Mouse (Mus musculus): ENCODE measurements around the gene Pex7. TPM values are rescaled to one million over a fixed set of nuclear protein-coding genes. Genes with fewer than 3 reads are reported as not detected.
A peak's percentile ranks its signal among the peaks of the same experiment; 100 is the strongest.
"Not testable (repeated sequence)": the region's sequence is repeated elsewhere in the genome, so short reads cannot be mapped to it uniquely, and the experiment has no call there.

Pex7 gene
- polyA plus RNA-seq, 1 experiment from 2014 or later: 44.5 TPM

DNA sequence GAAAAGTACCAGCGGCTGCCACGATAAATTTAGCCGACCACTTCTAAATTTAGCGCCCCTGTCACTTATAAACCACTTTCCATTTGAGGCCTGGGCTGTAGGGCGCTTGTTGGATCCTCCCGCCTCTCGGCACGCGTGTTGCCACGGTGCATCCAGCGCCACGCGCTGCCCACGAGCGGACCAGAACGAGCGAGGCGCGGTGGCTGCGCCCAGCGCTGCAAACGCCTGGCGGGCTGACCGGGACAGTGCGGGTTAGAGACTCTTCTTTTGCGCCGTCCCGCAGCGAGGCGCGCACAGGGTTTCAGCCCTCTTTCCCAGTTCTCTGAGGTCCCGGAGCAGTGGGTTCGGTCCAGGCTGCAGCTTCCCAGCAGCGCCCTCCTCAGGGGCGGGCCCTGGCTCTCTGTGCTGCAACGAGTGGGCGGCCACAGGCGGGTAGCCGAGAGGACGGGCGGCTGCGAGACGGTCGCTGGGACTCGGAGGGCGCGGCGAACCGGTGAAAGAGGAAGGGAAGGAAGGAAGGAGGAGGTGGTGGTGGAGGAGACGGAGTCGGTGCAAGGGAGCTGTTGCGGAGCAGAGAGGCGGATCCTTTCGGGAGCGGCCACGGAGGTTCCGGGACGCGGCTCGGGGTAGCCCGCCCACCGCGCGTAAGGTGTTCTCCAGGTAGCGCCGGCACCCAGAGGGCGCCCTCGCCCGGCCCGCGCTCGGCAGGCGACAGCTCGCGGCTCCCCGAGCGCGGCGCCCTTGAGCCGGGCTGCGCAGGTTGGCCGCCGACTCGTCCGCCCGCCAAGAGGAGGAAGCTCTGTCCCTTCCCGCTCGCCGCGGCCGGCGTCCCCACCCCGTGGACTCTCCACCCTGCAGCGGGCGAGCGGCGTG, 26.3 kb upstream of the Pex7 start:
- WGBS: under 1% methylated on average over 72 of the region's 97 CpGs
- Histone ChIP-seq H3K4me3 (ENCODE audit: control insufficient read depth in 1 of 2, insufficient read depth in 1 of 2, low read depth in 1 of 2, low read length in 2 of 2) (peak overlapping the region; percentile 65 to 87), H3K9me3 (ENCODE audit: control insufficient read depth, low read length) (no peaks in the 10 kb centered on the region), H3K9ac (ENCODE audit: low read length) (peak overlapping the region; percentile 82), H3K27ac (replicated peaks in 1 of 2; ENCODE audit: control insufficient read depth in 1 of 2, insufficient read depth in 1 of 2, low read depth in 2 of 2, low read length in 2 of 2) (peak overlapping the region; percentile 79 to 97), H3K4me2 (ENCODE audit: low read length) (peak overlapping the region; percentile 88), H3K36me3 (ENCODE audit: control insufficient read depth, insufficient read depth, low read length) (no peaks in the 10 kb centered on the region), H3K4me1 (ENCODE audit: control insufficient read depth in 2 of 2, insufficient read depth in 2 of 2, low read length in 2 of 2) (peaks cover 8 to 35% of the 10 kb centered on the region in 2 experiments), H3K27me3 (ENCODE audit: control insufficient read depth, insufficient read depth, low read length) (no peaks in the 10 kb centered on the region)
- peak; percentile 87 for ATAC-seq (ENCODE audit: insufficient number of reproducible peaks, insufficient read depth, low FRiP score, low read depth)

DNA sequence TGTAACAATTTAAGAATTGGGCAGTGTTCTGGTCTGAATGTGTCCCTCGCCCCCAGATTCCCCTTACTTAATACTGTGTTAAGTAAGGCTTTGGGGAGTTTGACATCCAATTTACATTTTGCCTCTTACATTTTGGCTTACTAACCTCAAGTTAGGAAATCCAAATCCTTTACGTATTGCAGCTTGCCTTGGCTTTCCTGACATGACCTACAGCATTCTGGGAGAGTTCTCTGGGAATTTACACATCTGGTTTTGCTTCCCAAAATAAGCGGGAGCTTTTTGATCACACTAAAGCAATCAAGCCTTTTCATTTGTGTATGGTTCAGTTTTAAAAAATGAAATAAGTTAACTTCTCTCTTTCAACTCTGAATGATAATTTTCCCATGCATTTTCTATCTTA, 25.5 kb upstream of the Pex7 start:
- 46% methylated on average over 3 of the region's 3 CpGs for WGBS
- ATAC-seq (ENCODE audit: insufficient number of reproducible peaks, insufficient read depth, low FRiP score, low read depth): no peak
- peaks cover 7 to 35% of the 10 kb centered on the region in 2 experiments for H3K4me1 ChIP-seq (ENCODE audit: control insufficient read depth in 2 of 2, insufficient read depth in 2 of 2, low read length in 2 of 2)
- H3K27ac ChIP-seq (replicated peaks in 1 of 2; ENCODE audit: control insufficient read depth in 1 of 2, insufficient read depth in 1 of 2, low read depth in 2 of 2, low read length in 2 of 2): peak overlapping the region; percentile 76 to 97
- H3K9ac ChIP-seq (ENCODE audit: low read length): peak overlapping the region; percentile 82
- H3K4me2 ChIP-seq (ENCODE audit: low read length): peak overlapping the region; percentile 88
- no peaks in the 10 kb centered on the region for H3K36me3 ChIP-seq (ENCODE audit: control insufficient read depth, insufficient read depth, low read length)
- no peaks in the 10 kb centered on the region for H3K9me3 ChIP-seq (ENCODE audit: control insufficient read depth, low read length)
- H3K4me3 ChIP-seq (ENCODE audit: control insufficient read depth in 1 of 2, insufficient read depth in 1 of 2, low read depth in 1 of 2, low read length in 2 of 2): peak overlapping the region in 1 of 2 experiments; percentile 65; a peak in 2 of 4 replicates
- no peaks in the 10 kb centered on the region for H3K27me3 ChIP-seq (ENCODE audit: control insufficient read depth, insufficient read depth, low read length)

DNA sequence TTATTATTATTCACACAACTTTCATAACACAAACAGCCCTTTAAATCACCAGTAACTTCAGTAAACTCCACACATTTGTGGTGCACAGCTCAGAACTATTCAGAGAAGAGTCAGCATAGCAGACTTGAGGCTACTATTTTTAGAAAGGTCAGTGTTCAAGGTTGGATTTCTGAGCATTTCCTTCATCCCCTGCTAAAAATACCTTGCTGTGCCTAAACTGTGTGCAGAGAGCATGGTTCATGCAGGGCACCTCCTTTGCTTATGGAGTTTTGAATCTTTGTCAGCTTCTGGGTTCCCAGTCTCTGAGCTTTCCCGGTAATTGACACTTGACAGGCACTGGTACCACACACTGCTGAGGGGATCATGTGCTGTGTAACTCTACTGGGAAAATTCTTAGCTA, 20.7 kb upstream of the Pex7 start:
- H3K27me3 ChIP-seq (ENCODE audit: control insufficient read depth, insufficient read depth, low read length): no peaks in the 10 kb centered on the region
- peak overlapping the region; percentile 91 to 95 for H3K27ac ChIP-seq (replicated peaks in 1 of 2; ENCODE audit: control insufficient read depth in 1 of 2, insufficient read depth in 1 of 2, low read depth in 2 of 2, low read length in 2 of 2)
- no peaks in the 10 kb centered on the region for H3K36me3 ChIP-seq (ENCODE audit: control insufficient read depth, insufficient read depth, low read length)
- WGBS: 32% methylated on average over 1 of the region's 1 CpGs
- no peak overlapping the region for H3K4me3 ChIP-seq (ENCODE audit: control insufficient read depth in 1 of 2, insufficient read depth in 1 of 2, low read depth in 1 of 2, low read length in 2 of 2)
- peak; percentile 66 for ATAC-seq (ENCODE audit: insufficient number of reproducible peaks, insufficient read depth, low FRiP score, low read depth)
- peaks cover 5 to 17% of the 10 kb centered on the region in 2 experiments for H3K4me1 ChIP-seq (ENCODE audit: control insufficient read depth in 2 of 2, insufficient read depth in 2 of 2, low read length in 2 of 2)
- peak overlapping the region; percentile 36 for H3K4me2 ChIP-seq (ENCODE audit: low read length)
- H3K9me3 ChIP-seq (ENCODE audit: control insufficient read depth, low read length): no peaks in the 10 kb centered on the region
- H3K9ac ChIP-seq (ENCODE audit: low read length): peak overlapping the region; percentile 22; the same call in 1 of the 2 replicates

DNA sequence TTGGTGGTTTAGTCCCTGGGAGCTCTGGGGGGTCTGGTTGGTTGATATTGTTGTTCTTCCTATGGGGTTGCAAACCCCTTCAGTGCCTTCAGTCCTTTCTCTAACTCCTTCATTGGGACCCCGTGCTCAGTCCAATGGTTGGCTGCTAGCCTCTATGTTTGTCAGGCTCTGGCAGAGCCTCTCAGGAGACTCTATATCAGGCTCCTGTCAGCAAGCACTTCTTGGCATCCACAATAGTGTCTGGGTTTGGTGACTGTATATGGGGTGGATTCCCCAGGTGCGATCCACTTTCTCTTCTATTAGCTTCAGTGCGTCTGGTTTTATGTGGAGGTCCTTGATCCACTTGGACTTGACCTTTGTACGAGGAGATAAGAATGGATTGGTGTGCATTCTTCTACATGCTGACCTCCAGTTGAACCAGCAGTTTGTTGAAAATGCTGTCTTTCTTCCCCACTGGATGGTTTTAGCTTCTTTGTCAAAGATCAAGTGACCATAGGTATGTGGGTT, 19.0 kb upstream of the Pex7 start:
- ATAC-seq (ENCODE audit: insufficient number of reproducible peaks, insufficient read depth, low FRiP score, low read depth): not testable (repeated sequence)
- 30% methylated on average over 4 of the region's 4 CpGs for WGBS

DNA sequence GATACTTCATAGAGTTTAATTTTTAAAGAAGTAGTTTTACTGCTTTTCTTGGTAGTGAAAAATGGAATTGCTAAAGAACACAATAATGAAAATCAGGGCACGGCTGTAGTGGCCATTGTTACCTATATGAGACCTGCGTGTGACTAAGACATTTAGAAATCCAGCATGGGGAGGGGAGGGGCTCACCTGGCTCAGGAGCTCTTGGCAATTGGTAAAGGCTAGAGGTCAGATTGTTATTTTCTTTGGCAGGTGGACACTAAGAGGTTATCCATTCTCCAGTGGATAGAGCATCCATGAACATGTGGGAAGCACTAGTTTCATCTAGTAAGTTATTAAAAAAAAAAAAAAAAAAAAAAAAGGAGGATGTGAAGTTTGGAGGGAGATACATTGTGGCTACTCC, 16.8 kb upstream of the Pex7 start:
- Histone ChIP-seq H3K4me3 (ENCODE audit: control insufficient read depth in 1 of 2, insufficient read depth in 1 of 2, low read depth in 1 of 2, low read length in 2 of 2) (no peak overlapping the region), H3K9me3 (ENCODE audit: control insufficient read depth, low read length) (no peaks in the 10 kb centered on the region), H3K27me3 (ENCODE audit: control insufficient read depth, insufficient read depth, low read length) (no peaks in the 10 kb centered on the region), H3K4me2 (ENCODE audit: low read length) (no peak overlapping the region), H3K27ac (replicated peaks in 1 of 2; ENCODE audit: control insufficient read depth in 1 of 2, insufficient read depth in 1 of 2, low read depth in 2 of 2, low read length in 2 of 2) (no peak overlapping the region), H3K4me1 (ENCODE audit: control insufficient read depth in 2 of 2, insufficient read depth in 2 of 2, low read length in 2 of 2) (peaks cover 5 to 10% of the 10 kb centered on the region in 2 experiments), H3K9ac (ENCODE audit: low read length) (no peak overlapping the region), H3K36me3 (ENCODE audit: control insufficient read depth, insufficient read depth, low read length) (no peaks in the 10 kb centered on the region)
- 81% methylated on average over 2 of the region's 2 CpGs for WGBS
- no peak for ATAC-seq (ENCODE audit: insufficient number of reproducible peaks, insufficient read depth, low FRiP score, low read depth)

More for the DNA sequence above, 19.0 kb upstream of the Pex7 start:
- H3K27me3 ChIP-seq (ENCODE audit: control insufficient read depth, insufficient read depth, low read length); H3K36me3 ChIP-seq (ENCODE audit: control insufficient read depth, insufficient read depth, low read length); H3K4me1 ChIP-seq (ENCODE audit: control insufficient read depth in 2 of 2, insufficient read depth in 2 of 2, low read length in 2 of 2); H3K9me3 ChIP-seq (ENCODE audit: control insufficient read depth, low read length); H3K9ac ChIP-seq (ENCODE audit: low read length); H3K4me3 ChIP-seq (ENCODE audit: control insufficient read depth in 1 of 2, insufficient read depth in 1 of 2, low read depth in 1 of 2, low read length in 2 of 2): not testable (repeated sequence)
- Histone ChIP-seq H3K27ac (replicated peaks in 1 of 2; ENCODE audit: control insufficient read depth in 1 of 2, insufficient read depth in 1 of 2, low read depth in 2 of 2, low read length in 2 of 2) (peak overlapping the region; percentile 70 to 73), H3K4me2 (ENCODE audit: low read length) (0 out of 2 replicates have a peak overlapping the region, but pooled peaks have one; percentile 4)

DNA sequence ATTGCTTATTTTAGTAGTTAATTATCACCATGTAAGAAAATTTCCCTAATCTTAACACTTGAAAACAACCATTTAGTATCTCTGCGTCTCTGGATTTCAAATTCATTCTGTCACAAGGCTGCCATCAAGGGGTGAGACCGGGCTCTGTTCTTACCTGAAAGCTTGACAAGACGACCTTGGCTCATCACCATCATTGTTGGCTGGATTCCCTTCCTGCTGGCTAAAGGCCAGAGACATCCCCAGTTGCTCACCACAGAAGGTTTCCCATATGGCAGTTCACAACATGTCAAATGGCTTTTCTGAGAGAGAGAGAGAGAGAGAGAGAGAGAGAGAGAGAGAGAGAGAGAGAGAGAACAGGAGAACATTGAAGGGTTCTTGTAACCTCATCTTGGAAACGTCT, 14.9 kb upstream of the Pex7 start:
- no peaks in the 10 kb centered on the region for H3K27me3 ChIP-seq (ENCODE audit: control insufficient read depth, insufficient read depth, low read length)
- no peak overlapping the region for H3K4me3 ChIP-seq (ENCODE audit: control insufficient read depth in 1 of 2, insufficient read depth in 1 of 2, low read depth in 1 of 2, low read length in 2 of 2)
- no peak overlapping the region for H3K27ac ChIP-seq (replicated peaks in 1 of 2; ENCODE audit: control insufficient read depth in 1 of 2, insufficient read depth in 1 of 2, low read depth in 2 of 2, low read length in 2 of 2)
- ATAC-seq (ENCODE audit: insufficient number of reproducible peaks, insufficient read depth, low FRiP score, low read depth): no peak
- H3K9ac ChIP-seq (ENCODE audit: low read length): no peak overlapping the region
- peaks cover 0 to 5% of the 10 kb centered on the region in 2 experiments; a peak in 2 of 4 replicates for H3K4me1 ChIP-seq (ENCODE audit: control insufficient read depth in 2 of 2, insufficient read depth in 2 of 2, low read length in 2 of 2)
- H3K9me3 ChIP-seq (ENCODE audit: control insufficient read depth, low read length): no peaks in the 10 kb centered on the region
- WGBS: 41% methylated on average over 4 of the region's 4 CpGs
- no peak overlapping the region for H3K4me2 ChIP-seq (ENCODE audit: low read length)
- H3K36me3 ChIP-seq (ENCODE audit: control insufficient read depth, insufficient read depth, low read length): no peaks in the 10 kb centered on the region

DNA sequence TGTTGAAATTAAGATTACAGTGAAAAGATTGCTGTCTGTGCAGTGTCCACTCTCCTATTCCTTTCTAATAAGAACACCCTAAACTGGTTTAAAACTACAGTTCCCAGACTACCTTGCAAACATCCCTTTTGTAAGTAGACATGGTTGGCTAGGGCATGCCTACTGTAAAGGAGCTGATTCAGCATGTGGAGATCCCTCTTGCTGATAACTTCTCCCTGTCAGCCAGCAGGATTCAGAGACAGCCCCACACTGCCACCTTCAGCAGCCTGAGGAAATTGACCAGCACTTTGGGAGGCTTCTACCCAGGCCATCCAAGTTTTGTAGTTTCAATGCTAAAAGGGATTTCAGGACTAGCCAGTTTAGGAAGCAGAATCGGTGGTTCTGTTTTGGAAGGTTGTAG, 7.8 kb upstream of the Pex7 start:
- H3K36me3 ChIP-seq (ENCODE audit: control insufficient read depth, insufficient read depth, low read length): no peaks in the 10 kb centered on the region
- no peak for ATAC-seq (ENCODE audit: insufficient number of reproducible peaks, insufficient read depth, low FRiP score, low read depth)
- H3K27me3 ChIP-seq (ENCODE audit: control insufficient read depth, insufficient read depth, low read length): no peaks in the 10 kb centered on the region
- no peak overlapping the region for H3K9ac ChIP-seq (ENCODE audit: low read length)
- WGBS: 50% methylated on average over 1 of the region's 1 CpGs
- no peaks in the 10 kb centered on the region for H3K4me1 ChIP-seq (ENCODE audit: control insufficient read depth in 2 of 2, insufficient read depth in 2 of 2, low read length in 2 of 2)
- H3K4me3 ChIP-seq (ENCODE audit: control insufficient read depth in 1 of 2, insufficient read depth in 1 of 2, low read depth in 1 of 2, low read length in 2 of 2): no peak overlapping the region
- no peak overlapping the region for H3K27ac ChIP-seq (replicated peaks in 1 of 2; ENCODE audit: control insufficient read depth in 1 of 2, insufficient read depth in 1 of 2, low read depth in 2 of 2, low read length in 2 of 2)
- no peak overlapping the region for H3K4me2 ChIP-seq (ENCODE audit: low read length)
- no peaks in the 10 kb centered on the region for H3K9me3 ChIP-seq (ENCODE audit: control insufficient read depth, low read length)

Data from heart, embryonic 14.5 days (tissue).